Mouse (Mus musculus) myocyte (in vitro differentiated cells): ENCODE results near the gene Ubxn2a. TPM values are rescaled to one million over a fixed set of nuclear protein-coding genes. Genes with fewer than 3 reads are reported as not detected.
"Not testable (repeated sequence)": the region's sequence is repeated elsewhere in the genome, so short reads cannot be mapped to it uniquely, and the experiment has no call there.

Experiments used
- H3K27me3 ChIP-seq: one replicate; pipeline ENCODE4 v1.6.1; 2011; ENCODE audit not compliant: control insufficient read depth, insufficient read depth, insufficient read length
- H3K36me3 ChIP-seq: one replicate; pipeline ENCODE4 v1.6.1; 2011; ENCODE audit not compliant: control insufficient read depth, insufficient read depth
- H3K4me2 ChIP-seq: one replicate; pipeline ENCODE4 v1.6.1; 2011; ENCODE audit warnings: low read depth, control low read depth
- H3K4me3 ChIP-seq: one replicate; pipeline ENCODE4 v1.5.1; 2011; ENCODE audit warnings: mild to moderate bottlenecking, control low read depth, moderate library complexity
- H3K79me2 ChIP-seq: one replicate; pipeline ENCODE4 v1.6.1; 2011; ENCODE audit not compliant: control insufficient read depth, insufficient read depth
- H3ac ChIP-seq: one replicate; pipeline ENCODE4 v1.6.1; 2011; ENCODE audit not compliant: control insufficient read depth, insufficient read length
- CEBPB ChIP-seq: IDR thresholded peaks from 2 replicates; pipeline ENCODE4 v1.6.1; 2011; ENCODE audit warnings: mild to moderate bottlenecking, moderate library complexity; ENCODE audit not compliant: poor library complexity, insufficient read depth, severe bottlenecking
- E2F4 ChIP-seq: IDR thresholded peaks from one replicate; pipeline ENCODE4 v1.6.1; 2011; ENCODE audit warnings: mild to moderate bottlenecking, control low read depth, moderate library complexity; ENCODE audit not compliant: insufficient read depth
- MAX ChIP-seq: IDR thresholded peaks from one replicate; pipeline ENCODE4 v1.6.1; 2011; ENCODE audit warnings: low read depth, mild to moderate bottlenecking, control low read depth
- MYOD1 ChIP-seq, 3 experiments: IDR thresholded peaks; one replicate each; pipeline ENCODE4 v1.6.1; 2011; ENCODE audit warnings: control low read depth in 2 of 3, low read depth in 2 of 3, mild to moderate bottlenecking in 2 of 3, moderate library complexity in 1 of 3; ENCODE audit not compliant: insufficient read length in 2 of 3, control insufficient read depth in 1 of 3
- MYOG ChIP-seq, 3 experiments: IDR thresholded peaks; one replicate each; pipeline ENCODE4 v1.6.1; 2011; ENCODE audit warnings: control low read depth in 2 of 3, low read depth in 2 of 3, mild to moderate bottlenecking in 2 of 3; ENCODE audit not compliant: insufficient read length in 2 of 3, control insufficient read depth in 1 of 3, insufficient read depth in 1 of 3
- POLR2A ChIP-seq: IDR thresholded peaks from one replicate; pipeline ENCODE4 v1.6.1; 2011; ENCODE audit warnings: low read depth, mild to moderate bottlenecking, control low read depth, moderate library complexity; ENCODE audit not compliant: insufficient read length
- POLR2AphosphoS2 ChIP-seq: IDR thresholded peaks from one replicate; pipeline ENCODE4 v1.6.1; 2011; ENCODE audit warnings: low read depth, control low read depth; ENCODE audit not compliant: insufficient read length
- REST ChIP-seq: IDR thresholded peaks from one replicate; pipeline ENCODE4 v1.6.1; 2011; ENCODE audit warnings: mild to moderate bottlenecking, control low read depth, moderate library complexity; ENCODE audit not compliant: insufficient read depth, insufficient read length
- SRF ChIP-seq: IDR thresholded peaks from one replicate; pipeline ENCODE4 v1.6.1; 2011; ENCODE audit warnings: low read depth; ENCODE audit not compliant: control insufficient read depth, insufficient read length
- TCF12 ChIP-seq: IDR thresholded peaks from one replicate; pipeline ENCODE4 v1.6.1; 2011; ENCODE audit warnings: mild to moderate bottlenecking, control low read depth; ENCODE audit not compliant: poor library complexity, insufficient read depth, severe bottlenecking
- TCF3 ChIP-seq: IDR thresholded peaks from one replicate; pipeline ENCODE4 v1.6.1; 2011; ENCODE audit warnings: low read depth, control low read depth; ENCODE audit not compliant: insufficient read length
- USF1 ChIP-seq: IDR thresholded peaks from one replicate; pipeline ENCODE4 v1.6.1; 2011; ENCODE audit warnings: low read depth, mild to moderate bottlenecking, control low read depth, moderate library complexity
- polyA plus RNA-seq: library from polyadenylated mRNA; unstranded; fragments of >200 nt; fragmentation: generic; extraction: Trizol; gene quantifications from one replicate; pipeline ENCODE4 v1.2.1, GENCODE M21; 2012; ENCODE audit warnings: missing spikeins

Gene Ubxn2a
- polyA plus RNA-seq, 1 experiment: 4.9 TPM

GRCm38 (mm10) chr12:4911716-4912115 lies 4.2 kb upstream of the Ubxn2a start:
- Histone ChIP-seq H3K4me3 (no peak overlapping the region), H3K36me3 (no peaks in the 10 kb centered on the region), H3K4me2 (no peak overlapping the region), H3K27me3 (no peaks in the 10 kb centered on the region), H3ac (no peak overlapping the region), H3K79me2 (peaks cover 3% of the 10 kb centered on the region)
- TF ChIP-seq TCF3 (no peak), POLR2AphosphoS2 (no peak), TCF12 (no peak), USF1 (no peak), MAX (no peak), MYOD1 (IDR thresholded peaks at IDR 0.05; ENCODE audit: control insufficient read depth in 1 of 3, insufficient read length in 2 of 3, low read depth in 2 of 3) (no peak), REST (no peak), POLR2A (no peak), CEBPB (no peak), MYOG (IDR thresholded peaks at IDR 0.05; ENCODE audit: control insufficient read depth in 1 of 3, insufficient read depth in 1 of 3, insufficient read length in 2 of 3, low read depth in 2 of 3) (no peak), E2F4 (no peak)

DNA sequence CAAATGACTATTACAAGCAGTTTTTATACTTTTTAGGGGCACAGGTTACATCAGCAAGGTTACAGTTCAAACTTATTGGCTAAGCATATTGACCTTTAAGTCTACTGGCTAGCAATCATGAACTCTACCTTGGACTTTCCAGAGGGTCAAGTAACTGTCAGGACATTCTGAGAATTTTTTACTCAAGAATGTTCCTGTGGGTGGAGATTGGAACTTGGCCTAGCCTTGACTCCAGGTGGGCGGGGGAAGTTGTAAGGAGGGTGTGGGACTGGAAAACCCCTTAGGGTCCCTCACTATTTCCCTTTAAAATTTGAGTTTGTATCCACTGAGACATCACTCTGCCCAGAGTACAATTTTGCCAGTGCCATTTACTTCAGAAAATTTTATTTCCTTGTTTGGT lies 3.0 kb upstream of the Ubxn2a start:
- not testable (repeated sequence) for H3K79me2 ChIP-seq, H3K4me2 ChIP-seq, H3ac ChIP-seq, H3K36me3 ChIP-seq, H3K4me3 ChIP-seq, H3K27me3 ChIP-seq

DNA sequence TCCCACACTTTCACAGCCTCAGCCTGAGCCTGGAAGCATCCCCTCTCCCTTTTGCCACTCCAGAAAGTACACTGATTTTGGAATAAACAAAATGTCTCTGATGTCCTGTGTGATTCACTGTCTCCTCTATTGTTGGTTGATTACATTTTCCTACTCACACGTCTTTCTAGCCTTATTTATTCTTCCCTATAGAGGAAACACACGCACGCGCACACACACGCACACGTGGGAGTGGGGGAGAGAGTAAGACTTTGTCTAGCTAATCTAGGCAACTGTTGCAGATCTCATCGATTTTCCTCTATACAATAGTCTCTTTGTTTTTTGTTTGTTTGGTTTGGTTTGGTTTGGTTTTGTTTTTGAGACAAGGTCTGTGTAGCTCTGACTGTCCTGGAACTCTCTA lies 886 bp upstream of the Ubxn2a start:
- Histone ChIP-seq H3K4me3 (peak overlapping the region; percentile 31), H3K79me2 (peaks cover 3% of the 10 kb centered on the region), H3ac (no peak overlapping the region), H3K27me3 (no peaks in the 10 kb centered on the region), H3K36me3 (no peaks in the 10 kb centered on the region), H3K4me2 (peak overlapping the region; percentile 77)
- no peak for TF ChIP-seq REST
- no peak for TF ChIP-seq POLR2AphosphoS2
- TF ChIP-seq TCF12: no peak
- no peak for TF ChIP-seq SRF
- TF ChIP-seq MAX: no peak
- TF ChIP-seq MYOG (IDR thresholded peaks at IDR 0.05; ENCODE audit: control insufficient read depth in 1 of 3, insufficient read depth in 1 of 3, insufficient read length in 2 of 3, low read depth in 2 of 3): no peak
- TF ChIP-seq USF1: no peak
- TF ChIP-seq CEBPB: no peak
- TF ChIP-seq POLR2A: no peak
- no peak for TF ChIP-seq MYOD1 (IDR thresholded peaks at IDR 0.05; ENCODE audit: control insufficient read depth in 1 of 3, insufficient read length in 2 of 3, low read depth in 2 of 3)
- no peak for TF ChIP-seq E2F4
- TF ChIP-seq TCF3: no peak

GRCm38 (mm10) chr12:4906476-4906875 lies 1.0 kb downstream of the Ubxn2a start:
- Histone ChIP-seq H3ac (peak overlapping the region; percentile 17), H3K36me3 (no peaks in the 10 kb centered on the region), H3K4me2 (peak overlapping the region; percentile 88), H3K4me3 (peak overlapping the region; percentile 31), H3K27me3 (no peaks in the 10 kb centered on the region), H3K79me2 (peaks cover 3% of the 10 kb centered on the region)
- TF ChIP-seq TCF3: no peak
- no peak for TF ChIP-seq CEBPB
- TF ChIP-seq TCF12: no peak
- no peak for TF ChIP-seq MYOG (IDR thresholded peaks at IDR 0.05; ENCODE audit: control insufficient read depth in 1 of 3, insufficient read depth in 1 of 3, insufficient read length in 2 of 3, low read depth in 2 of 3)
- no peak for TF ChIP-seq POLR2AphosphoS2
- TF ChIP-seq MAX: no peak
- no peak for TF ChIP-seq REST
- TF ChIP-seq SRF: no peak
- TF ChIP-seq POLR2A: no peak
- no peak for TF ChIP-seq E2F4
- TF ChIP-seq MYOD1 (IDR thresholded peaks at IDR 0.05; ENCODE audit: control insufficient read depth in 1 of 3, insufficient read length in 2 of 3, low read depth in 2 of 3): no peak
- TF ChIP-seq USF1: no peak

DNA sequence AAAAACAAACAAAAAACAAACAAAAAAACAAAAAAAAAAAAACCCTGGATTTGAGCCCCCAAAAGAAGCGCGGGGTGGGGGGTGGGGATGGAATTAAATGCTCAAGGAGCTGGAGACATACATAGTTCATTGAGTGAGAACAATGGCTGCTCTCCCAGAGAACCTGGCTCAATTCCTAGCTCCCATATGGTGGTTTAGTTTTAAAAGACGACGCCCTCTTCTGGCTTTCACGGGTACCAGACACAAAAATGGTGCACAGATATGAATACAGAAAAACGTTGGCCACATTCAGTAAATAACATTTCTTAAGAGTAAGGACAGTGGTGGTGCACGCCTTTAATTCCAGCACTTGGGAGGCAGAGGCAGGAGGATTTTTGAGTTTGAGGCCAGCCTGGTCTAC lies 1.6 kb downstream of the Ubxn2a start:
- Histone ChIP-seq H3K4me2 (peak overlapping the region; percentile 88), H3K4me3 (no peak overlapping the region), H3K79me2 (peaks cover 3% of the 10 kb centered on the region), H3K27me3 (no peaks in the 10 kb centered on the region), H3ac (no peak overlapping the region), H3K36me3 (no peaks in the 10 kb centered on the region)
- TF ChIP-seq SRF (no peak), TCF12 (no peak), MYOD1 (IDR thresholded peaks at IDR 0.05; ENCODE audit: control insufficient read depth in 1 of 3, insufficient read length in 2 of 3, low read depth in 2 of 3) (no peak), MAX (no peak)
